Mouse (Mus musculus): ENCODE results near the gene Tmem63a.
"Not testable (repeated sequence)": the region's sequence is repeated elsewhere in the genome, so short reads cannot be mapped to it uniquely, and the experiment has no call there.

Gene Tmem63a

DNA sequence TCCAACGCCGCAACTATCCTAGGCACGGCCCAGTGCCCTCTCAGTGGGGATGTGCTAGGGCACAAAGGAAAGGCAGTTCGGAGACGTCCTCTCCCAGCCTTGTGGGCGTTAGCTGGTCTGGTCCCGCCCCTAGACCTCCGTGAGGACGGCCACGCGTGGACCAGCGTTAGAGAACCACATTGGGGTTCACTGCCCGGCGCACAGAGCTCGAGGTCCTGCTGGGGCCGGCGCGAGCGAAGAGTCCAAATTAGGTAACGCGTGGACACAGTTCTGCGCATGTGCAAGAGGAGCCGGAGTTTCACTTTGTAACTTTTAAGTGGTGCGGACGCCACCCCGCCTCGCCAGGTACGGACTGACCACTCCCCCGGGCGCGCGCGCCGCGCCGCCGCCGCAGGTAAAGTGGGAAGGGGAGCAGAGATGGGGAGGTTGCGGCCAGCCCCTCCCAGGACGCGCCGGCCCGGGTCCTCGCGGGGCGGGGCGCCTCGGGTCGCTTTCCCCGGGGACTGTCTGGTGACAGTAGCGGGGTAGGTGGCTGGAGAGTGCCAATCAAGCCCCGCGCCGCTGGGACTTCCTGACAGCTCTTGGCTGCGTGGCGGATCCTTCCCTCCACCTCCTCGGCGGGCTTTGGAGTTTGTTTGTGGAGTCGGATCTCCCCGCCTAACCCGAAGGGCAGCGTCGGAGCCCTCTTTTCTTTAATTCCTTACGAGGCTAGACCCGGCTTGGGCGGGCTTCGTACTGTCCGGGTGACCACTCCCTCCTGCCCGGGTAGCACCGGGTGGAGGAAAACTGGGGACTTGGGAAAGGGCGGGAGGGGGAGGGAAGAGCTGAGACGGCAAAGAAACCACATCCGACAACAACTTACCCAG, at the start of gene Tmem63a:
TSS of gene Tmem63a (plus strand) at position 179 of the 866 bp plus-strand sequence.
- peak; percentile 57 for DNase-seq (ENCODE audit: low read depth, low spot score)

DNA sequence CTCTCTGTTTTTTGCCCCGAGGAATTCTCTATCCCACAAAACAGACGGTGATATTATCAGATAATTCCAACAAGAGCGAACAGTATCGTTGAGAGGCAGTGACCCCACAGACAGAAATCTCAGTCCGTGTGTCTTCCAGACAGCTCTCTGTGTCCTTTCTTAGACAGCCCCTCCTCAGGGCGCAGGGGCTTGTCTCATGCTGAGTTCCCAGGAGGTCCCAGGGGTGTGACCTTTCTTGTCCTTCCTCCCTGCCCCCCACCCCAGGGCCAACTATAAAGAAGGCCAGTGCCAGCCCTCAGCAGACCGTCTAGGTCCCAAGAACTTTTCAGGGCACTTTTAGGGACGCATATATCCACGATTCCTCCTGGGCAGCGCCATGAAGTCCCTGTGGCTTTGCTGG, 49.3 kb upstream of the Tmem63a start, which contains the start of gene Lefty2:
TSS of gene Lefty2 (plus strand) at position 301 of the 400 bp plus-strand sequence.
- DNase-seq (ENCODE audit: low read depth, low spot score) = no peak

- DNase-seq (ENCODE audit: low read depth, low spot score) = not testable (repeated sequence)
Measured at GRCm38 (mm10) chr1:180894088-180894987, 47.8 kb upstream of the Tmem63a start.

DNA sequence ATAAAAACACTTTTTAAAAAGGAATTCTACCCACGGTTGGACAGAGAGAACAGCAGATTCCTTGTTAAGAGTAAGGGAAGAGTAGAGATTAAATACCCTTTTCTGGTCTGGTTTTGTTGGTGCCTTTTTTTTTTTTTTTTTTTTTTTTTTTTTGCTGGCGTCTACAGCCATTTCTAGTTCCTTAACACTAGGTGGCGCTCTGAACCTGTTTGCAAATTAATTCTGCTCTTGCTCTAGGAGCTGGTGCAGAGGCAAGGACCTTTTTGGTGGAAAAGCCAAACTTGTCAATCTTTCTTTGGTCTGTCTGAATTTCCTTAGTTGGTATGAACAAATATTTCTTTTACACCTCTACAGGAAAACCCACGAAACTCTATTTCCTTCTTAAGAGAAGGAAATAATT, 41.0 kb upstream of the Tmem63a start:
- DNase-seq (ENCODE audit: low read depth, low spot score) = peak; percentile 76

- peak; percentile 95 for DNase-seq (ENCODE audit: low read depth, low spot score)
Measured at GRCm38 (mm10) chr1:180902915-180903314, 39.2 kb upstream of the Tmem63a start.

GRCm38 (mm10) chr1:180903666-180904038, 38.5 kb upstream of the Tmem63a start:
- no peak for DNase-seq (ENCODE audit: low read depth, low spot score)

DNA sequence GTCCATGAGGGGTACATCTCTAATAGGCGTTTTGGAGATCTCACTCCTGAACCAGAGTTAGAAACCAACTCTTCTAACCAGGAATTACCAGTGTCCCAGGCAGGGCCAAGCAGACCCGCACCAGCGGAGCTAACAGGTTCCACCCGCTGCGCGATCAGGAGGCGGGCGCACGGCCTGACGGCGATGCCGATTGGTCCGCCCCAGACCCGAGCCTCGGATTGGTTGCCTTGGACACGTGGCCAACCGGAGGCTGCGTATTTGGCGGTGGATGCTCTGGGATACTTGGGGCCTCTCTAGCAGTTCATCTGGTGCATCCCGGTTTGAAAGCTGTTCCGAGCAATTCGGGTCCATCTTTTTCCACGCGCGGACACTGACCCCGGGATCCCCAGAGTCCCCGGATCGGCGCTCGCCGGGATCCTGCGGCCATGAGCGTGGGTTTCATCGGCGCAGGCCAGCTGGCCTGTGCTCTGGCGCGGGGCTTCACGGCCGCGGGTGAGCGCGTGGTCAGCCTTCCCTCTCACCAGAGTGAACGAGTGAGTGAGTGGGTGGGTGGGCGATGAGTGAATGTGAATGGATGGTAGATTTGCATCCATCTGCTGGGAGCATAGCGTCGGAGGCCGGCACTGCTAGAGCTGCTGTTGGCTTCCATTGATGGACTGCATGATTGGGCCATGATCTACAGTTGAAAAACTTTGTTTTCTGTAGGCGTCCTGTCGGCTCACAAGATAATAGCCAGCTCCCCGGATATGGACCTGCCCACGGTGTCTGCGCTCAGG, 37.9 kb upstream of the Tmem63a start, which contains the start of gene Pycr2:
TSS of gene Pycr2 (plus strand) at position 255 of the 776 bp plus-strand sequence.
- peak; percentile 92 for DNase-seq (ENCODE audit: low read depth, low spot score)

GRCm38 (mm10) chr1:180904815-180905080, 37.4 kb upstream of the Tmem63a start:
- no peak for DNase-seq (ENCODE audit: low read depth, low spot score)

DNA sequence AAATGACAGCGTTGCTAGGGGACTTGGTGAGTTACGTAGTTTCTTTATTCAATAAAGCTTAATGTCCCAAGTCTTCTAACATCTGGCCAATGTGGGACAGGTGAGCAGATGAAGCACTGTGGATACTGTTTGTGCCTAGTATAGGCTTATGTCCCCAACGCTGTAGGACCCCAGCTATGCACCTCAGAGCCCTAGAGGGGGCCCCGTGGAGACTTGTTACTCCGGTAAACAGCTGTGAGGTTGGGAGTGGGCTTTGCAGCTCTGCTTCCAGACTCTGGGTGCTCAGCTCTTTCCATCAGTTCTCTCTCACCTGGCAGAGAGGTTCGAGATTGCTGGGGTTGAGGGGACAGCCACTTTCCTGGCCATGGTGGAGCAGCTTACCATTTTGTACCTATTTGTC, 36.8 kb upstream of the Tmem63a start:
- no peak for DNase-seq (ENCODE audit: low read depth, low spot score)

GRCm38 (mm10) chr1:180905876-180906275, 36.3 kb upstream of the Tmem63a start:
- no peak for DNase-seq (ENCODE audit: low read depth, low spot score)

DNA sequence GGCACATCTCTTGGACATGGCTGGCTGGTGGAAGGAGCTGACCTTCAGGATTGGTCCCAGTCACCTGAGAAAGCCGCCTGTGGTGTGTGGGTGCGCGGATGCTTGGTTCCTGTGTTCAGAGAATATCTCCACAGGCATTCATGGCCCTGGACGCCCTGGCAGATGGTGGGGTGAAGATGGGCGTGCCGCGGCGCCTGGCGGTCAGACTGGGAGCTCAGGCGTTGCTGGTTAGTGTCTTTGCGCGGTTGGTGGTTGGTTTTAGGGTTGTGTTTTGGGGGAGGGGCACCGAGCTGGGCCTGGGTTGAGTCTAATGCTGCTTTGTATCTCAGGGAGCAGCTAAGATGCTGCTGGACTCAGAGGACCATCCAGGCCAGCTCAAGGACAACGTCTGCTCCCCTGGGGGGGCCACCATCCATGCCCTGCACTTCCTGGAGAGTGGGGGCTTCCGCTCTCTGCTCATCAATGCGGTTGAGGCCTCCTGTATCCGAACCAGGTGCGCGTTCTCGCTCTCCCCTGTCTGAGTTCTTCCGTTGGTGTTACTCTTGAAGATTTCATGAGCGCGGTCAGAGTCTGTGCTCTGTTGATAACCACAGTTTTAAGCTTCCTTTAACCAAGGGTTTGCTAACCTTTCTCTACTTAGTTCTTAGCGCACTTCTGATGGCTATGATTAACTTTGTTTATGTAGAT, 35.5 kb upstream of the Tmem63a start:
- DNase-seq (ENCODE audit: low read depth, low spot score) = no peak

GRCm38 (mm10) chr1:180911138-180911537, 31.0 kb upstream of the Tmem63a start:
- DNase-seq (ENCODE audit: low read depth, low spot score) = no peak

- DNase-seq (ENCODE audit: low read depth, low spot score) = no peak
Measured at GRCm38 (mm10) chr1:180911653-180912287, 30.4 kb upstream of the Tmem63a start.

DNA sequence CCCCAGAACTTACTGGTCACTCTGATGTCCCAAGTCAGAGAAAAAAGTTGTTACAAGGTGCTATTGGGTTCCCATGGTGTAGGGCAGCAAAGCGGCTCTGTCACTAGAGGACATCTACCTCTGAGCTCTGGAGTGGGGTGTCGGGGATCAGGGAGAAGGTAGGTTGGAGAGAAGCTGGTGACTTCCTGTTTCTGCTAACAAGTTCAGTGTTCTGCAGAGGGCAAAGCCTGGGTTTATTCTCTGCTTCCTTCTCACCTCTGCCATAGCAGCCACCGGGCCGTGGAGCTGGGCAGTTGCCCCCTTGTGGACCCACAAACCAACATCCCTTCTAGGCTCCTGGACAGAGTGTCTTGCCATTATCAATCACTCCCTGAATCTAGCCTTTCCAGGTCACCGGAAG, 29.4 kb upstream of the Tmem63a start:
- DNase-seq (ENCODE audit: low read depth, low spot score) = no peak

- DNase-seq (ENCODE audit: low read depth, low spot score) = no peak
Measured at GRCm38 (mm10) chr1:180913797-180914196, 28.3 kb upstream of the Tmem63a start.

- no peak for DNase-seq (ENCODE audit: low read depth, low spot score)
Measured at GRCm38 (mm10) chr1:180916425-180916824, 25.7 kb upstream of the Tmem63a start.

DNA sequence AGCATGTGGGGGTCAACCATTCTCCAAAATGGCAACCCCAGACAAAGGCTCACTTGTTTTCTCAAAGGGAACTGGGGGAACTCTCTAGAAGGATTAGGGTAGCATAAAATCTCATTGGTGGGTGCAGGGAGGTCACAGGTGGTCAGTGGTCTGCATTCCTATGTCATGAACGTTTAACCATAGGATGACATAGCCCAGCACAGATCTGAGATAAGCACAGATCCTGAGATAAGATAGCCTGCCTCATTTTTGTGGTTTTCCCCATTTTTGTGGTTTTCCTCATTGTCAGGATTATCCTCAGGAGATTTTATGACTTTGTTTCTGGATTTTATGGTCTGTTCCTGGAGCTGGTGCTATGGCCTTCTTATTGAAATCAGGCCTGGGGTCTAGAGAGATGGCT, 25.1 kb upstream of the Tmem63a start:
- DNase-seq (ENCODE audit: low read depth, low spot score) = no peak

GRCm38 (mm10) chr1:180919686-180920085, 22.5 kb upstream of the Tmem63a start:
- no peak for DNase-seq (ENCODE audit: low read depth, low spot score)

- DNase-seq (ENCODE audit: low read depth, low spot score) = no peak
Measured at GRCm38 (mm10) chr1:180922273-180923048, 19.7 kb upstream of the Tmem63a start.

GRCm38 (mm10) chr1:180924737-180925136, 17.4 kb upstream of the Tmem63a start:
- DNase-seq (ENCODE audit: low read depth, low spot score) = no peak

Measured in c-Kit-negative CD71-positive TER-119-positive erythroid progenitor cells, embryonic 14.5 days (primary cell).